Mouse (Mus musculus) hindbrain, embryonic 16.5 days (tissue): ENCODE results near the gene C2. TPM values are rescaled to one million over a fixed set of nuclear protein-coding genes. Genes with fewer than 3 reads are reported as not detected.

ENCODE experiments used
- ATAC-seq: fragments of 200-750 bp; cut with Nextera tagmentation; 2 replicates; pipeline ENCODE4 v1.8.0; 2017; ENCODE audit warnings: moderate TSS enrichment, moderate library complexity
- H3K27ac ChIP-seq: fragments of 300-500 bp; sonication (generic); 2 replicates; pipeline ENCODE4 v1.5.1; 2014; ENCODE audit warnings: low read depth, mild to moderate bottlenecking, control low read depth, low read length, moderate library complexity
- H3K27me3 ChIP-seq: fragments of 300-500 bp; sonication (generic); replicated peaks from 2 replicates; pipeline ENCODE4 v1.6.1; 2014; ENCODE audit warnings: low read length; ENCODE audit not compliant: control insufficient read depth, insufficient read depth
- H3K36me3 ChIP-seq: fragments of 300-500 bp; sonication (generic); 2 replicates; pipeline ENCODE4 v1.6.1; 2014; ENCODE audit warnings: mild to moderate bottlenecking, low read length, moderate library complexity, mixed read lengths; ENCODE audit not compliant: control insufficient read depth, insufficient read depth
- H3K4me1 ChIP-seq: fragments of 300-500 bp; sonication (generic); 2 replicates; pipeline ENCODE4 v1.6.1; 2014; ENCODE audit warnings: low read depth, low read length; ENCODE audit not compliant: control insufficient read depth, insufficient read depth
- H3K4me2 ChIP-seq: fragments of 300-500 bp; sonication (generic); 2 replicates; pipeline ENCODE4 v1.6.1; 2014; ENCODE audit warnings: mild to moderate bottlenecking, low read length, control low read depth, moderate library complexity
- H3K4me3 ChIP-seq: fragments of 300-500 bp; sonication (generic); 2 replicates; pipeline ENCODE4 v1.5.1; 2014; ENCODE audit warnings: mild to moderate bottlenecking, low read length, control low read depth, moderate library complexity
- H3K9ac ChIP-seq: fragments of 300-500 bp; sonication (generic); 2 replicates; pipeline ENCODE4 v1.6.1; 2014; ENCODE audit warnings: low read depth, mild to moderate bottlenecking, control low read depth, low read length, moderate library complexity
- H3K9me3 ChIP-seq: fragments of 300-500 bp; sonication (generic); 2 replicates; pipeline ENCODE4 v1.6.1; 2014; ENCODE audit warnings: mild to moderate bottlenecking, low read length, moderate library complexity; ENCODE audit not compliant: control insufficient read depth
- WGBS: fragments of 180-500 bp; shearing (Covaris S2); extraction: QIAGEN DNeasy Blood & Tissue Kit; methylation state at CpG from one replicate; pipeline ENCODE4 v1.1.7; 2014; 5-methylcytosine and 5-hydroxymethylcytosine counted together
- polyA plus RNA-seq: library from polyadenylated mRNA; unstranded; fragments of >200 nt; fragmentation: Nextera tagmentation; extraction: Ambion mirVana; gene quantifications from 2 replicates; pipeline ENCODE4 v1.2.1, GENCODE M21; 2015

The C2 gene
- polyA plus RNA-seq, 1 experiment from 2014 or later = 1.8 TPM

GRCm38 (mm10) chr17:34898706-34899052 lies 614 bp upstream of the C2 start:
- Histone ChIP-seq H3K9me3 (no peaks in the 10 kb centered on the region), H3K4me3 (peak overlapping the region; percentile 87), H3K36me3 (peaks cover 13% of the 10 kb centered on the region), H3K4me2 (peak overlapping the region; percentile 87), H3K27ac (peak overlapping the region; percentile 98), H3K4me1 (peaks cover 34% of the 10 kb centered on the region), H3K9ac (peak overlapping the region; percentile 98), H3K27me3 (no peaks in the 10 kb centered on the region)
- WGBS = 0% methylated on average over 17 of the region's 47 CpGs
- ATAC-seq = no peak

DNA sequence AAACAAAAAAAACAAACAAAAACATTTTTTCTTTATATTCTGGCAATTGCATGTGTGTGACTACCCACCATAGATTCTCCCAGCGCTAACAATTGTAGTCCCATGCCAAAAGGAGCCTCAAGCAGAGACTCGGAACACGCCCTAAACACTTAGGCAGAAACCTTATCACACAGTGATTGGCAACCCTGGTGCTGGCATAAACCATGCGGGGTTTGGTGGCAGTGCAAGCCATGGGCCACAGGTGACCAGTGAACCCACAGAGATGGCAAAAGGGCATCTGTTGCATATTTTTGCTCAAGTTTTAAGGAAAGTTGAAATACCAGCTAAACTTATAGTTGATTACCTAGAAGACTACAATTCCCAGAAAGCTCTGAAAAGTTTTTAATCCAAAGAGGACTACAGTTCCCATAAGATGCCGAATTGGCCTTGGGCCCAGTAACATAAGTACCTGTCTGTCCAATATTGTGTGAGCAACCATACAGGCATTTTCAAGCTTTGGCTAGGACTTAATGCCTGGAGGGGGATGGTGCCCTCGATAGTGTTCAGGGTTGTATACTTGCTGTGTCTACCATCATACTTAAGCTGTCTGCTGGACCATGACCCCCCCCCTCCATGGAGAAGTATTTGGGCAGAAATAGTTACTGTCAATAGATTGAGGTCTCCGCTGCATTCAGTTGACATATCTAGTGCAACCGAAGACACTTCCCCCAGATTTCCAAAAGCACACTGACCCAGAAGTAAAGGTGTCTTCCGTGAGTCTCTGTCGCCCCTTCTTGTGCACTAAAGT lies 499 bp downstream of the C2 start:
- H3K9me3 ChIP-seq = no peaks in the 10 kb centered on the region
- no peaks in the 10 kb centered on the region for H3K27me3 ChIP-seq
- peak overlapping the region; percentile 87 for H3K4me2 ChIP-seq
- peak overlapping the region; percentile 98 for H3K27ac ChIP-seq
- peak overlapping the region; percentile 87 for H3K4me3 ChIP-seq
- H3K9ac ChIP-seq = peak overlapping the region; percentile 98
- no peak for ATAC-seq
- H3K4me1 ChIP-seq = peaks cover 37% of the 10 kb centered on the region
- peaks cover 3% of the 10 kb centered on the region; the same call in 1 of the 2 replicates for H3K36me3 ChIP-seq
- WGBS = 15% methylated on average over 10 of the region's 10 CpGs

DNA sequence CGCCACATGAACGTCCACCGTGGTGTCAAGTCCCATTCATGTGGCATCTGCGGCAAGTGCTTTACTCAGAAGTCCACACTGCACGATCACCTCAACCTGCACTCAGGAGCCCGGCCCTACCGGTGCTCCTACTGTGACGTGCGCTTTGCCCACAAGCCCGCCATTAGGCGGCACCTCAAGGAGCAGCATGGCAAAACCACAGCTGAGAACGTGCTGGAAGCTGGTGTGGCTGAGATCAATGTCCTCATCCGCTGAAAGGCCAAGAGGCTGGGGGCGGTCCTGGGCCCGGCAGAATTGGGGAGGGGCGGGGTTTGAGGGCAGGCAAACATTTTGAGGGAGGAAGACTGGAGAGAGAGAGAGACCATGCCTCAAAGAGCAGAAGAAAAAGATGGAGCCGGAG lies 1.7 kb downstream of the C2 start:
- peaks cover 3% of the 10 kb centered on the region; the same call in 1 of the 2 replicates for H3K36me3 ChIP-seq
- peaks cover 37% of the 10 kb centered on the region for H3K4me1 ChIP-seq
- peak overlapping the region; percentile 67 for H3K4me2 ChIP-seq
- H3K9me3 ChIP-seq = no peaks in the 10 kb centered on the region
- WGBS = 87% methylated on average over 17 of the region's 17 CpGs
- H3K27me3 ChIP-seq = no peaks in the 10 kb centered on the region
- H3K4me3 ChIP-seq = no peak overlapping the region
- H3K9ac ChIP-seq = no peak overlapping the region; the same call in 1 of the 2 replicates
- no peak overlapping the region for H3K27ac ChIP-seq
- ATAC-seq = no peak

DNA sequence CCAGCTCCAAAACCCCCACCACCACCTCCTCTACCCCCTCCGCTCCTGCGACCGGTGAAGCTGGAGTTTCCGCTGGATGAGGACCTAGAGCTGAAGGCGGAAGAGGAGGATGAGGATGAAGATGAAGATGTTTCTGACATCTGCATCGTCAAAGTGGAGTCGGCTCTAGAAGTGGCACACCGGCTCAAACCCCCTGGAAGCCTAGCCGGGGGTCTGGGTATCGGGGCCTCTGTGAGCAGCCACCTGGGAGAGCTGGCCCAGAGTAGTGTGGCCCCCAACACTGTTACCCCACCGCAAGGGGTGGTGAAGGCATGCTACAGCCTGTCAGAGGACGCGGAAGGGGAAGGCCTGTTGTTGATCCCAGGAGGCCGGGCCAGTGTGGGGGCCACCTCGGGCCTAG lies 2.3 kb downstream of the C2 start:
- Histone ChIP-seq H3K36me3 (peaks cover 3% of the 10 kb centered on the region; the same call in 1 of the 2 replicates), H3K9me3 (no peaks in the 10 kb centered on the region), H3K4me3 (peak overlapping the region; percentile 79), H3K4me2 (peak overlapping the region; percentile 67), H3K27me3 (no peaks in the 10 kb centered on the region), H3K9ac (peak overlapping the region; percentile 93), H3K4me1 (peaks cover 37% of the 10 kb centered on the region), H3K27ac (peak overlapping the region; percentile 97)
- no peak for ATAC-seq
- 89% methylated on average over 15 of the region's 15 CpGs for WGBS

DNA sequence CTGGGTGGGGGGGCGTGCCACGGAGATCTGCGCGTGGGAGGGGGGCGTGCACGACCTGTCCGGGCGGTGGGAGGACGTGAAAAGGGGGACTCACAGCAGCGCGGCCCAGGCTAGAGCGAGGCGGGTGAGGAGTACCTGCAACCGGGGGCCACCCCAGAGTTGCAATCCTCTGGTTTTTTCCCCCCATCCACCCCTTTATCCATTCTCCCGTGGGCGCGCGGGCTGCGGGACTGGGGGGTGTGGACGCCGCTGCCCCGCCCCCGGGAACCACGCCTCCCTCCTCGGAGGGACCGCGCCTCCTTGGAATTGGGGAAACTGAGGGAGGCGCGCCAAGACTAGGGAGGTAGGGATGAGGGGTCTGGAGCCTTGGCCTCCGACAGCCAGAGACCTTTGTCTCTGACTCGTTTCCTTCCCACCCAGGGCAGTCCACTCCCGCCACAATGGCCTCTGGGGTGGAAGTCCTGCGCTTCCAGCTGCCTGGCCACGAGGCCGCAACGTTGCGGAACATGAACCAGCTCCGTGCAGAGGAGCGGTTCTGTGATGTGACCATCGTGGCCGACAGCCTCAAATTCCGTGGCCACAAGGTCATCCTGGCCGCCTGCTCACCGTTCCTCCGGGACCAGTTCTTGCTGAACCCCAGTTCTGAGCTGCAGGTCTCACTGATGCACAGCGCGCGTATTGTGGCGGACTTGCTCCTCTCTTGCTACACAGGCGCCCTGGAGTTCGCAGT lies 3.1 kb downstream of the C2 start:
- Histone ChIP-seq H3K4me3 (peak overlapping the region; percentile 79), H3K27me3 (no peaks in the 10 kb centered on the region), H3K27ac (peak overlapping the region; percentile 97), H3K36me3 (peaks cover 3% of the 10 kb centered on the region; the same call in 1 of the 2 replicates), H3K4me1 (peaks cover 31% of the 10 kb centered on the region), H3K4me2 (peak overlapping the region; percentile 67), H3K9me3 (no peaks in the 10 kb centered on the region), H3K9ac (peak overlapping the region; percentile 93)
- 4% methylated on average over 51 of the region's 51 CpGs for whole genome bisulfite sequencing
- ATAC-seq = peak; percentile 21

- Histone ChIP-seq H3K27ac (peak overlapping the region; percentile 97), H3K4me1 (peaks cover 29% of the 10 kb centered on the region), H3K27me3 (no peaks in the 10 kb centered on the region), H3K36me3 (peaks cover 3% of the 10 kb centered on the region; the same call in 1 of the 2 replicates), H3K9me3 (no peaks in the 10 kb centered on the region), H3K4me3 (peak overlapping the region; percentile 79), H3K9ac (peak overlapping the region; percentile 93), H3K4me2 (peak overlapping the region; percentile 67)
- WGBS = under 1% methylated on average over 29 of the region's 51 CpGs
- peak; percentile 91 for ATAC-seq
Observed at GRCm38 (mm10) chr17:34894074-34894597, 3.9 kb downstream of the C2 start.

DNA sequence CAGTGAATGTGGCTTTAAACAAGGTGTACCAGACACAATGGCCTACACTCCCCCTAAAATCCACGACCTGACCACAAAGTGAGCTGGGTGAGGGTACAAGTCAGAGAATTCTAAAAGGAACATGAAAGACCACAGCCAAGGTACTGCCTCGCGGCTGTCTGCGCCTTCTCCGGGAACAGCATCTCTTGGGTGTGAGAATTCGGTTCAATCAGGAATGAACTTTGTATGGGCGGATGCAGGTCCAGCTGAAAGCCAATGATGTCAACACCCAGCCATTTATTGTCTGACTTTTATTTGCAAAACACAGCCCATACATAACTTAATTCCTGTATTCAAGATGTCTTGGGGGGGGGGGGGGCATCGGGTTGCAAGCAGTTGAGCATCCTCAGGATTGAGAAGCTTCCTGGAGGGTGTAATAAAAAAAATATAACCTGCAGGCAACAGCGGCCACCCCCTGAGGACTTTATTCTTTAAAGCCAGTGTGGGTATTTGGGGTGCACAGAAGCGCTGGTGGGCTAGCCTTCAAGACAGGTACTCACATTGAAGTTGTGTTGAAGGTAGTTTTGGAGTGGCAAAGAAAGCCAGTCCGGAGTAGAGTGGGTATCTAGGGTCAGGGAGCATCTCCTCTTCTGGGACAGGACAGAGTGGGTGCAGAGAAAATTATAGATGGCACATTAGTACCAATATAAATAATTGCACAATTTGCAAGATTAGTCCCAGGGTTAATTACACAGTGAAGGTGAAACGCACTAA lies 4.8 kb downstream of the C2 start:
- Histone ChIP-seq H3K4me2 (peak overlapping the region; percentile 67), H3K9ac (peak overlapping the region; percentile 62), H3K27me3 (no peaks in the 10 kb centered on the region), H3K4me1 (peaks cover 29% of the 10 kb centered on the region), H3K27ac (peak overlapping the region; percentile 80), H3K9me3 (no peaks in the 10 kb centered on the region), H3K4me3 (peak overlapping the region; percentile 79; the same call in 1 of the 2 replicates), H3K36me3 (peaks cover 3% of the 10 kb centered on the region; the same call in 1 of the 2 replicates)
- ATAC-seq = no peak
- WGBS = 75% methylated on average over 12 of the region's 12 CpGs

GRCm38 (mm10) chr17:34891377-34891776 lies 6.7 kb downstream of the C2 start:
- Histone ChIP-seq H3K9ac (no peak overlapping the region), H3K9me3 (no peaks in the 10 kb centered on the region), H3K4me3 (no peak overlapping the region), H3K27me3 (no peaks in the 10 kb centered on the region), H3K36me3 (peaks cover 2% of the 10 kb centered on the region; the same call in 1 of the 2 replicates), H3K4me1 (peaks cover 15% of the 10 kb centered on the region), H3K4me2 (no peak overlapping the region), H3K27ac (no peak overlapping the region)
- ATAC-seq = no peak
- 96% methylated on average over 2 of the region's 2 CpGs for WGBS
